In genomic region chr11:105911592-105912375, GRCm38 (mm10) we compare ENCODE assay signal across 9 mouse cellular contexts. TPM values are rescaled to one million over a fixed set of nuclear protein-coding genes. Genes with fewer than 3 reads are reported as not detected.
DNase-seq lines count a peak whose midpoint lies in the region; ATAC-seq and TF ChIP-seq lines count a peak whose summit lies in the region.
"Had no signal": no experiment of that assay in that cellular context is flagged by ENCODE, and none has a peak within 500 bp of the region (broad histone marks: within the 10 kb centered on the region; RNA-seq: fewer than 3 reads in every experiment).

No protein-coding gene starts in this region.

- peak; percentile 82 for DNase-seq in heart, adult 8-10 months (ENCODE audit: low spot score)
- peak; percentile 62 for DNase-seq in cerebellum, adult 11 months
- DNase-seq in limb, embryonic 10.5 days (ENCODE audit: low spot score): peak; percentile 72
- DNase-seq in spleen, postnatal 10 days (ENCODE audit: low spot score in 2 of 2): peak; percentile 35 to 80

- peaks cover 53% of the 10 kb centered on the region for H3K36me3 ChIP-seq in heart, embryonic 12.5 days
- H3K36me3 ChIP-seq in forebrain, embryonic 16.5 days (ENCODE audit: control insufficient read depth, insufficient read depth): peaks cover 14% of the 10 kb centered on the region
- peaks cover 9% of the 10 kb centered on the region; the same call in 1 of the 2 replicates for H3K36me3 ChIP-seq in intestine, postnatal 0 days (ENCODE audit: control insufficient read depth, insufficient read depth)
- 0 out of 2 replicates have a peak, but pooled peaks cover 5% of the 10 kb centered on the region for H3K36me3 ChIP-seq in limb, embryonic 10.5 days
- peaks cover 17% of the 10 kb centered on the region for H3K36me3 ChIP-seq in midbrain, embryonic 16.5 days (ENCODE audit: control insufficient read depth, insufficient read depth, low read length)

- H3K4me1 ChIP-seq in heart, embryonic 12.5 days (replicated peaks): no peaks in the 10 kb centered on the region; the same call in 1 of the 2 replicates
- H3K4me1 ChIP-seq in forebrain, embryonic 16.5 days (replicated peaks; ENCODE audit: control insufficient read depth, insufficient read depth, low read length): no peaks in the 10 kb centered on the region
- H3K4me1 ChIP-seq in intestine, postnatal 0 days (replicated peaks; ENCODE audit: control insufficient read depth, insufficient read depth, low read length): no peaks in the 10 kb centered on the region
- no peaks in the 10 kb centered on the region for H3K4me1 ChIP-seq in limb, embryonic 10.5 days
- no peaks in the 10 kb centered on the region for H3K4me1 ChIP-seq in midbrain, embryonic 16.5 days (ENCODE audit: control insufficient read depth, insufficient read depth, low read length)
- H3K4me1 ChIP-seq: midbrain, embryonic 12.5 days had no signal

- H3K4me3 ChIP-seq in heart, embryonic 12.5 days: no peak overlapping the region
- H3K4me3 ChIP-seq in forebrain, embryonic 16.5 days (replicated peaks; ENCODE audit: low read length): no peak overlapping the region
- H3K4me3 ChIP-seq in intestine, postnatal 0 days (ENCODE audit: low read depth, low read length): no peak overlapping the region
- no peak overlapping the region for H3K4me3 ChIP-seq in limb, embryonic 10.5 days
- H3K4me3 ChIP-seq in midbrain, embryonic 16.5 days (ENCODE audit: low read depth, low read length): no peak overlapping the region
- H3K4me3 ChIP-seq: midbrain, embryonic 12.5 days had no signal

- H3K27me3 ChIP-seq in heart, embryonic 12.5 days (replicated peaks): no peaks in the 10 kb centered on the region
- H3K27me3 ChIP-seq in forebrain, embryonic 16.5 days (replicated peaks; ENCODE audit: control insufficient read depth, insufficient read depth, low read length): no peaks in the 10 kb centered on the region
- H3K27me3 ChIP-seq in intestine, postnatal 0 days (replicated peaks; ENCODE audit: control insufficient read depth, insufficient read depth, low read length): no peaks in the 10 kb centered on the region
- no peaks in the 10 kb centered on the region for H3K27me3 ChIP-seq in limb, embryonic 10.5 days (ENCODE audit: low read depth, poor library complexity, severe bottlenecking)
- no peaks in the 10 kb centered on the region for H3K27me3 ChIP-seq in midbrain, embryonic 16.5 days (ENCODE audit: control insufficient read depth, insufficient read depth, low read depth, low read length)
- H3K27me3 ChIP-seq: midbrain, embryonic 12.5 days had no signal

- ATAC-seq in heart, embryonic 12.5 days (ENCODE audit: insufficient number of reproducible peaks, low FRiP score): no peak
- ATAC-seq in forebrain, embryonic 16.5 days: peak; percentile 70
- ATAC-seq in intestine, postnatal 0 days: 0 out of 2 replicates have a peak, but pooled peaks have one; percentile 45
- peak; percentile 67; the same call in 1 of the 2 replicates for ATAC-seq in midbrain, embryonic 16.5 days

- H3K27ac ChIP-seq in heart, embryonic 12.5 days (ENCODE audit: poor library complexity, severe bottlenecking): no peak overlapping the region
- H3K27ac ChIP-seq in forebrain, embryonic 16.5 days (ENCODE audit: low read length): no peak overlapping the region
- H3K27ac ChIP-seq in intestine, postnatal 0 days (ENCODE audit: low read depth, low read length): no peak overlapping the region
- H3K27ac ChIP-seq in limb, embryonic 10.5 days: no peak overlapping the region
- H3K27ac ChIP-seq in midbrain, embryonic 16.5 days (ENCODE audit: low read length): no peak overlapping the region
- H3K27ac ChIP-seq: midbrain, embryonic 12.5 days had no signal

- H3K9ac ChIP-seq in heart, embryonic 12.5 days: no peak overlapping the region
- no peak overlapping the region for H3K9ac ChIP-seq in forebrain, embryonic 16.5 days (replicated peaks; ENCODE audit: low read depth, low read length)
- no peak overlapping the region for H3K9ac ChIP-seq in intestine, postnatal 0 days (ENCODE audit: low read depth, low read length)
- H3K9ac ChIP-seq in midbrain, embryonic 16.5 days (ENCODE audit: low read depth, low read length): no peak overlapping the region
- H3K9ac ChIP-seq: midbrain, embryonic 12.5 days had no signal

- TF ChIP-seq CTCF in intestine, postnatal 0 days (IDR thresholded peaks at IDR 0.05; ENCODE audit: low read depth): peak; percentile 96

- H3K9me3 ChIP-seq in heart, embryonic 12.5 days (replicated peaks): no peaks in the 10 kb centered on the region
- H3K9me3 ChIP-seq in forebrain, embryonic 16.5 days (ENCODE audit: control insufficient read depth, low read length): no peaks in the 10 kb centered on the region
- H3K9me3 ChIP-seq in intestine, postnatal 0 days (ENCODE audit: control insufficient read depth): no peaks in the 10 kb centered on the region
- H3K9me3 ChIP-seq in limb, embryonic 10.5 days (replicated peaks): no peaks in the 10 kb centered on the region
- H3K9me3 ChIP-seq in midbrain, embryonic 16.5 days (replicated peaks; ENCODE audit: control insufficient read depth, low read length, poor library complexity, severe bottlenecking): no peaks in the 10 kb centered on the region
- H3K9me3 ChIP-seq: midbrain, embryonic 12.5 days had no signal

- WGBS in heart, embryonic 12.5 days: 38% methylated on average over 4 of the region's 4 CpGs
- 32% methylated on average over 4 of the region's 4 CpGs for WGBS in forebrain, embryonic 16.5 days
- WGBS in intestine, postnatal 0 days: 24% methylated on average over 4 of the region's 4 CpGs
- 41% methylated on average over 4 of the region's 4 CpGs for WGBS in limb, embryonic 10.5 days
- WGBS in midbrain, embryonic 16.5 days: 33% methylated on average over 4 of the region's 4 CpGs

- H3K4me2 ChIP-seq in heart, embryonic 12.5 days: no peak overlapping the region
- H3K4me2 ChIP-seq in forebrain, embryonic 16.5 days (ENCODE audit: low read length): no peak overlapping the region
- H3K4me2 ChIP-seq in intestine, postnatal 0 days (replicated peaks; ENCODE audit: low read depth): no peak overlapping the region
- H3K4me2 ChIP-seq in midbrain, embryonic 16.5 days (ENCODE audit: low read length): no peak overlapping the region
- H3K4me2 ChIP-seq: midbrain, embryonic 12.5 days had no signal

RNA-seq across cellular contexts. Expression of gene Cyb561, which starts 41.4 kb away (rescaled TPM):
- total RNA-seq in heart, adult 8-10 months (2022): 10 to 100 TPM in 1 of 4 experiments, 1 to 10 TPM in 3; 7.5 to 11.0 (median 8.7) TPM
- 4.1 and 5.5 TPM in 2 replicates for polyA plus RNA-seq in heart, embryonic 12.5 days (2016; fragmentation: Nextera tagmentation; extraction: Ambion mirVana)
- 30.8 and 41.4 TPM in 2 replicates for polyA plus RNA-seq in forebrain, embryonic 16.5 days (2015; fragmentation: Nextera tagmentation; extraction: Ambion mirVana)
- polyA plus RNA-seq in intestine, postnatal 0 days (2015; fragmentation: Nextera tagmentation; extraction: Ambion mirVana): 48.3 and 50.3 TPM in 2 replicates
- polyA plus RNA-seq in limb, embryonic 10.5 days (2016; fragmentation: Nextera tagmentation; extraction: Ambion mirVana): 6.2 and 7.1 TPM in 2 replicates
- 83.7 and 87.0 TPM in 2 replicates for polyA plus RNA-seq in midbrain, embryonic 16.5 days (2015; fragmentation: Nextera tagmentation; extraction: Ambion mirVana)

RNA-seq across cellular contexts. Expression of gene Ace, which starts 56.0 kb away (rescaled TPM):
- total RNA-seq in heart, adult 8-10 months (2022): 10 to 100 TPM; 13.9 to 25.6 (median 19.4) TPM
- 1.00 and 1.3 TPM in 2 replicates for polyA plus RNA-seq in heart, embryonic 12.5 days (2016; fragmentation: Nextera tagmentation; extraction: Ambion mirVana)
- 3.2 and 3.3 TPM in 2 replicates for polyA plus RNA-seq in forebrain, embryonic 16.5 days (2015; fragmentation: Nextera tagmentation; extraction: Ambion mirVana)
- polyA plus RNA-seq in intestine, postnatal 0 days (2015; fragmentation: Nextera tagmentation; extraction: Ambion mirVana): 222 and 231 TPM in 2 replicates
- polyA plus RNA-seq in limb, embryonic 10.5 days (2016; fragmentation: Nextera tagmentation; extraction: Ambion mirVana): 0.08 and 0.16 TPM in 2 replicates
- 7.0 and 8.2 TPM in 2 replicates for polyA plus RNA-seq in midbrain, embryonic 16.5 days (2015; fragmentation: Nextera tagmentation; extraction: Ambion mirVana)

Comparison
In these comparisons a context has a peak if more than half of its experiments do, and no peak if none do; other contexts are left out.
1. RNA of gene Ace, which starts 56.0 kb away (polyA plus RNA-seq): 222 to 231 TPM in intestine, postnatal 0 days; 7.0 to 8.2 TPM in midbrain, embryonic 16.5 days, 3.2 to 3.3 TPM in forebrain, embryonic 16.5 days, 1.00 to 1.3 TPM in heart, embryonic 12.5 days and 0.08 to 0.16 TPM in limb, embryonic 10.5 days; every median in the first group is over 10 times any median in the second.
2. Peak in every context shown above with its lines, with median percentiles within 50 percentile points of each other: DNase-seq.